Mouse (Mus musculus) brain, embryonic 18.5 days (tissue): ENCODE results near the gene Ofd1.
A peak's percentile ranks its signal among the peaks of the same experiment; 100 is the strongest.

Experiments
- DNase-seq: peaks from one replicate; pipeline ENCODE4 v3.0.0-alpha.2; 2012; ENCODE audit warnings: low read depth, low spot score

The Ofd1 gene

GRCm38 (mm10) chrX:166440616-166441063 is at the start of gene Ofd1:
TSS of gene Ofd1 (minus strand) at chrX:166440704.
- DNase-seq = peak; percentile 76

GRCm38 (mm10) chrX:166479365-166479983 is 39.0 kb upstream of the Ofd1 start, which contains the start of gene Rab9:
TSS of gene Rab9 (minus strand) at chrX:166479867.
- peak; percentile 82 for DNase-seq

GRCm38 (mm10) chrX:166478631-166479364 is 38.3 kb upstream of the Ofd1 start:
- peak; percentile 3 for DNase-seq

- DNase-seq = no peak
These were observed 36.9 kb upstream of the Ofd1 start for GRCm38 (mm10) chrX:166477393-166477792.

GRCm38 (mm10) chrX:166472612-166473011 is 32.1 kb upstream of the Ofd1 start:
- DNase-seq = no peak

GRCm38 (mm10) chrX:166468321-166468720 is 27.8 kb upstream of the Ofd1 start:
- DNase-seq = no peak

- DNase-seq = no peak
These were observed 15.0 kb upstream of the Ofd1 start for GRCm38 (mm10) chrX:166455525-166455924.

- DNase-seq = no peak
These were observed 13.8 kb upstream of the Ofd1 start for GRCm38 (mm10) chrX:166454331-166454730.

GRCm38 (mm10) chrX:166453532-166453931 is 13.0 kb upstream of the Ofd1 start:
- DNase-seq = no peak

GRCm38 (mm10) chrX:166444552-166444951 is 4.0 kb upstream of the Ofd1 start:
- DNase-seq = no peak

GRCm38 (mm10) chrX:166440036-166440615 is 378 bp downstream of the Ofd1 start, which contains the start of gene Trappc2:
TSS of gene Trappc2 (plus strand) at chrX:166440574.
- no peak for DNase-seq

GRCm38 (mm10) chrX:166434812-166435211 is 5.7 kb downstream of the Ofd1 start:
- DNase-seq = no peak

GRCm38 (mm10) chrX:166416196-166416595 is 24.3 kb downstream of the Ofd1 start:
- no peak for DNase-seq

- DNase-seq = no peak
These were observed 32.6 kb downstream of the Ofd1 start for GRCm38 (mm10) chrX:166407865-166408264.

GRCm38 (mm10) chrX:166393753-166394152 is 46.8 kb downstream of the Ofd1 start:
- no peak for DNase-seq

GRCm38 (mm10) chrX:166386656-166387055 is 53.8 kb downstream of the Ofd1 start:
- DNase-seq = no peak

- no peak for DNase-seq
These were observed 55.6 kb downstream of the Ofd1 start for GRCm38 (mm10) chrX:166384935-166385334.

GRCm38 (mm10) chrX:166383606-166384005 is 56.9 kb downstream of the Ofd1 start:
- no peak for DNase-seq

- no peak for DNase-seq
These were observed 61.9 kb downstream of the Ofd1 start for GRCm38 (mm10) chrX:166378652-166379051.

- no peak for DNase-seq
These were observed 63.7 kb downstream of the Ofd1 start for GRCm38 (mm10) chrX:166376681-166377328.

- no peak for DNase-seq
These were observed 74.9 kb downstream of the Ofd1 start for GRCm38 (mm10) chrX:166365458-166366213.
